Mouse (Mus musculus) heart, postnatal 4 days (tissue): ENCODE measurements around the gene Pik3ca. TPM values are rescaled to one million over a fixed set of nuclear protein-coding genes. Genes with fewer than 3 reads are reported as not detected.
A peak's percentile ranks its signal among the peaks of the same experiment; 100 is the strongest.

ENCODE experiments used
- DNase-seq: peaks from one replicate; pipeline ENCODE4 v3.0.0; 2021
- total RNA-seq, 2 experiments: library from RNA; stranded (reverse); gene quantifications; 2 replicates each; pipeline ENCODE4 v1.2.3; 2021

Pik3ca gene
- total RNA-seq, 2 experiments from 2014 or later, result 42.0 to 44.3 TPM

DNA sequence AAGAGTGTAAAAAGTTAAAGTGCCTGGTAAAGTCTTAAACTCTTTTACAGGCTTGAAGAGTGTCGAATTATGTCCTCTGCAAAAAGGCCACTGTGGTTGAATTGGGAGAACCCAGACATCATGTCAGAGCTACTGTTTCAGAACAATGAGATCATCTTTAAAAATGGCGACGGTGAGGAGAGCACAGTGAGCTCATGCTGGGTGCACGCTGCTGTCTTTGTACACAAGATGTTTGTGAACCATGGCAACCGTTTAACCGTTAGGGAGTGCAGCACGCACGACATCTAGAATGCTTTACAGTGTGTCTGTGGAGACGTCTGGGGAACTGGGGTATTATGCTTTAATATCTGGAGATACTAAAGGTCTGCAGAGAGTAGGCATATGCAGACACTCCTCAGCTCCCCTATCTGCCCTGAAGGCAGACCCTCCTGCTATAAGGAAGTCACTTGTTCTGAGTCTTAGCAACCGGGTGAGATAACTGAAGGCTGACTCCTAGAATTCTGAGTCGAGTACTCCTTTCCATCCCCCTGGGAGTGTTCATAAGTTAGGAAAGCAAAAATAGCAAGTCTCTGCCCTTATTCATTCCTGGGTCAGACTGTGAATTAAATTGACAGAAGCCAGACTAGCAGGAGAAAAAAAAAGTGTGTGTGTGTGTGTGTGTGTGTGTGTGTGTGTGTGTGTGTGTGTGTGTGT is 57.0 kb downstream of the Pik3ca start:
- peak; percentile 43 for DNase-seq

DNA sequence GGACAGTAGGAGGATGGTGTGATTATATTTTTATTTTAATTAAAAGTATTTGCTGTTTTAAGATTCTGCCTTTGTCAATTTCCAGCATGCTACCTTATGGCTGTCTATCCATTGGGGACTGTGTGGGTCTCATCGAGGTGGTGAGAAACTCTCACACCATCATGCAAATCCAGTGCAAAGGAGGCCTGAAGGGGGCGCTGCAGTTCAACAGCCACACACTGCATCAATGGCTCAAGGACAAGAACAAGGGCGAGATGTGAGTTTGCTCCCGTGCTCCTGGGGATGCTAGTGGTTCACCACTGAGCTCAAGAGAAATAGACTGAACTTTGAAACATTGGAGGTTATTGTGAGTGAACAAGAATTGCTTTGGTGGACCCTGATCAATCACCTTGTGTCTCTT is 62.3 kb downstream of the Pik3ca start:
- DNase-seq, result peak; percentile 58

DNA sequence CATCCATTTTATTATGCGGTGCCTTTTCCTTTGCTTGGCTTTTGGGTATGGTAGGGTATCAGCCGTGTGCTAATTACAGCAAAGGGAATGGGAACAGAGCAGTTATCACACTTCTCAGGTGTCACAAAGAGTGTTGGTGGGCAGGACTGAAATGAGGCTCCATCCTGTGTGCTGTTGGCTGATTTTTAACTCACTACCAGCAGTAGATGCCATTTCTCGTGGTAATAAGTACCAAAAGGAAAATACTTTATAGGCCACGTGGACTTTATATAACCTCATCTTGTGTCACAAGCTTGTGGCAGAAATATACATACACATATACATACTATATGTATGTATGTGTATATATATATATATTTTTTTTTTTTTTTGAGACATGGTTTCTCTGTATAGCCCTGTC is 69.8 kb downstream of the Pik3ca start:
- DNase-seq, result no peak

DNA sequence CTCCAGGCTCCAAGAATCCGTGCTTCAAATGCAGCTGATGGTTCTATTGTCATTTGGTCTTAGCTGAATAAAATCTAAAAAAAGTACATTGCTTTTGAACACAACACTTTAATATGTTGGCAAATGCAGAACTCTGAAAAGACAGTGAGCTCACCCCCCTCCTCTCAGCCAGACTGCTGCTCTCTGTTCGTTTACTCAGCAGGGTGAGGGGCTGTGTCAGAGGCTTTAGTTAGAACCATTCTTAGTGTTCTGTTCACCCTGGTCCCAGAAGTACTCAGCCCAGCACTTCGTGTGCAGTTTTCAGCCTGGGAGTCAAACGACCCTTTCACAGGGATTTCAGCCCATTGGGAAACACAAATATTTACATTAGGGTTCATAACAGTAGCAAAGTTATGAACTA is 70.9 kb downstream of the Pik3ca start:
- no peak for DNase-seq

DNA sequence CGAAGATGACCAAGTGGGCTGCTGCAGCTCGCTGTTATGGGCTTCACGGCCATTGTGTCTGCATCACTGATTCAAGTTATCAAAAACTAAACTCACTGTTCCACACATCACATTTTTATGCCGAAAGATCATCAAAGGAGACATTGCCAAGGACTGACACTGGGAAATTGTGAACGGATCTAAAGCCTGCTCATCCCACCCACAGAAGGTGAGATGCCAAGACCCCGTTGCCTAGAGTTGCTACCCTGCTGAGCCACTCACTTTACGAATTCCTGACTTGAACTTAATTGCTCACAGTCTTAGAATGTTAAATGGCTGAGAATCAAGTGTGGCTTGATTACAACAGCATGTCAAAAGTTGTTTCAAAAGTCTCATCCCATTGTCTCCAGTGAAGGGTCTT is 73.0 kb downstream of the Pik3ca start:
- DNase-seq, result no peak

DNA sequence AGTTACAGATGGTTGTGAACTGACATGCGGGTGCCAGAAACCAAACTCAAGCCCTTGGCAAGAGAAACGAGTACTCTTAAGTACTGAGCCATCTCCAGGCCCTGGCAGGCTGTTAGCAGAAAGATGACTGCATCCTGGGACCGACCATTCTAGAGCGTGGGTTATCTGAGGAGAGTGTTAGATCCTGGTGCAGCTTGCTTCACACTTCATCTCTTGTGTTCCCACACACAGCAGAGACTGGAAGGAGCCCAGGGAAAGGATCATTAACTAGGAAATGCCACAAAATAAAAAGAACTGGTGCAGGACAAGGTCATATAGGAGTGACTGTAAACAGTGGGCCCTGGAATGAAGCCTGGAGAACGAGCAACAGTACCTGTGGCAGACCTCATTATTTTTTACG is 73.6 kb downstream of the Pik3ca start:
- peak; percentile 12 for DNase-seq

DNA sequence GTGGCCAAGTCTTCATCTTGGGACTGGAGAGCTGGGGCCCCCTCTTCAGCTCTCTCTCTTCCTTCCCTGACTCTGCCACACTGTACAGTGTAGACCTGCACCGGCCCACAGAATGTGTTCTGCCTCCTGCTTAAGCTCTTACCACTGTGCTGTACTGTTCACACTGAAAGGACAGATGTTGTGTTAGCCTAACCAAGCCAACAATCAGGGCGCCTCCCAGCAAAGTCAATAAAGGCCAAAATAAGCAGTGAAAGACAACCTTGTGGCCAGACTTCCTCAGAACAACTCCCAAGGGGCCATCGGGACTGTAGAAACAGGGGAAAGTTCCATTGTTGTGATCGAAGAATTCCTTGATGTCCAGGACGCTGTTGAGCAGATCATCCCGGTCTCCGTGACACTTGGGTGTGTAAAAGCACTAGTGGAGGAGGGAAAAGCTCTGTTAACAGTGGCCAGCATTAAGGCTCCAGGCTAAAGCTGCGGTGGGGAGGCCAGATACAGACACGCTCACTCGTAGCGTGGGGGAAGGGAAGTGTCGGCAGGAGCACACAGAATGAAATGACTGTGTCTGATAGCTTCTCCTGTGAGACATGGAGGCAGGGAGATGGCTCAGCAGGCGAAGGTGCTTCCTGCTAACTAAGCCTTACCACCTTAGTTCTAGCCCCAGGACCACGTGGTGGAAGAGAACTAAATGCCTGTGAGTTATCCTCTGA is 74.9 kb downstream of the Pik3ca start:
- peak; percentile 51 for DNase-seq

DNA sequence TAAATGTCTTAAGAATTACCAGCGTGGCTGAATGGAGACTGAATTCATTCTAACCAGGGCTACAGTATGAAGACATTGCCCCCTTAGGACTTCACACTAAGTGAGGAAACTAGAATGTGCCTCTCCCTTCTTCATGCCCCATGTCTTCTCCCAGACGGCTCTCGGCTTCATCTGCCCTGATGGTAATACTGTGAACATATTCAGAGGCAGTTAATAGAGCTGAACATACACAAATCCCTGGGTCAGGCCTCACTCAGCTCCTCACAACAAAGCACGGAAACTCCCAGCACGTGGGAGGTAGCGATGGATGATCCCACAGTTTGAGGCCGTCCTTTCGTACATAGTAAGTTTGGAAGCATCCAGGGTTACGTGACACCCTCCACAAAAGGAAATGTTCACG is 75.7 kb downstream of the Pik3ca start:
- DNase-seq, result no peak

DNA sequence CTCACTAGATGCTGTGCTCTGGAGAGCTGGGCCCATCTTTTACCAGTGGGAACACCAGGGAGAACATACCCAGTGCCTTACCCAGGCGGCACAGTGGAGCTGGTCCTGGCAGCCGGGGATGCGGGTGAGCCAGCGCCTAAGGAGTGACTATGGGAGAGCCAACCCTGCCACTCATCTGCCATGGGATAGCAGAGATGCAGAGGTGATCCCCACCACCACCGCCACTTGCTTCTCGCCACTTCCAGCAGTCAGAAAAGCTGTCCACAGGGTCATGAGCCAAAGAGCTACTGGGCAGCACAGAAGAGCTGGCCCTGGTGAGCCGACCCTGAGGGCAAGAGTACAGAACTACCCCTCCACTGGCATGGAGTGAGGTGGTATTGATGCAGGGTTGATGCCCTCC is 82.5 kb downstream of the Pik3ca start:
- DNase-seq, result no peak

DNA sequence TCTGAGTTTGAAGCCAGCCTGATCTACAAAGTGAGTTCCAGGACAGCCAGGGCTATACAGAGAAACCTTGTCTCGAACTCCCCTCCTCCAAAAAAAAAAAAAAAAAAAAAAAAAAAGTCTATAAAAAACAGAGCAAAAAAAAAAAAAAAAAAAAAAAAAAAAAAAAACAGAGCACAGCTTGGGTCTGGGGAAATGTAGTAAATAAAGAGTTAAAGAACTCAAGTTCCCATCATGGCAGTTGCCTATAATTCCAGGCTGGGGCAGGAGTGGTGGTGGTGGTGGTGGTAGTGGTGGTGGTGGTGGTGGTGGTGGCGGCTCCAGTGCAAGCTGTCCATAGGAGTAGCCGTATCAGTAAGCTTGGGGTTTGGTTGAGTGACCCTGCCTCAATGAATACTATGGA is 85.6 kb downstream of the Pik3ca start:
- DNase-seq, result no peak

DNA sequence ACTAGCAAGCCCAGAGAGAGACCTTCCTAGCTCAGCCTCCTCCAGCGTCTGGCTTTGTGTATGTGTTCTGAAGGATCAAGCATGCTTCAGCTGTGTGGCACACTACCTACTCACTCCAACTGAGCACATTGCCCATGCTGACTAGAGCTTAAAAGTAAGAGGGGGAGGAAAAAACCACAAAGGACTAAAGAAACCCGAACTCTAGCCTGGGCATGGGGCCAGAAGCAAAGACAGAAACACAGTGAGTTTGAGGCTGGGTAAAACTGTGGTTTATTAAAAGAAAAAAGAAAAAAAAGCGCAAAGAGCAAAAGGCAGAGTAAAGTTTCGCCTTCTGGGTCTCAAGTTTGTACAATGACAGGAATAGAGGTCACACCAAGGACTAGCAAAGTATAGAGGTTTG is 89.1 kb downstream of the Pik3ca start:
- no peak for DNase-seq

DNA sequence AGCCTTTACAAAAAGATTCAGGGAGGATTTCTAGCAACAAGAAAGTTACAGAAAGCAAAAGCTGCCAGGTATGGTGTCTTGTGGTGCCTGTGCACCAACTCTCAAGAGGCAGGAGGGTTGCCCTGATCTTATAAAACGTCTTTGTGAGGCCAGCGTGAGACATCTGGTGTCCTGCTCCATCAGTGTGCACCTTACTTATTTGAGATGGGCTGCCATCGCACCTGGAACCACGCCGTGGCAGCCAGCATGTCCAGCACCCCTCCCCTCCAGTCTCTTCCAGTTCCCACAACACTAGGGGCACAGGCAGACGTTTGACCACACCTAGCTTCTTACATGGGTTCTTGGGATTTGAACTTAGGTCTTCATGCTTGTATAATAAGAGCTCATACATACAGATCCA is 90.7 kb downstream of the Pik3ca start:
- DNase-seq, result no peak

DNA sequence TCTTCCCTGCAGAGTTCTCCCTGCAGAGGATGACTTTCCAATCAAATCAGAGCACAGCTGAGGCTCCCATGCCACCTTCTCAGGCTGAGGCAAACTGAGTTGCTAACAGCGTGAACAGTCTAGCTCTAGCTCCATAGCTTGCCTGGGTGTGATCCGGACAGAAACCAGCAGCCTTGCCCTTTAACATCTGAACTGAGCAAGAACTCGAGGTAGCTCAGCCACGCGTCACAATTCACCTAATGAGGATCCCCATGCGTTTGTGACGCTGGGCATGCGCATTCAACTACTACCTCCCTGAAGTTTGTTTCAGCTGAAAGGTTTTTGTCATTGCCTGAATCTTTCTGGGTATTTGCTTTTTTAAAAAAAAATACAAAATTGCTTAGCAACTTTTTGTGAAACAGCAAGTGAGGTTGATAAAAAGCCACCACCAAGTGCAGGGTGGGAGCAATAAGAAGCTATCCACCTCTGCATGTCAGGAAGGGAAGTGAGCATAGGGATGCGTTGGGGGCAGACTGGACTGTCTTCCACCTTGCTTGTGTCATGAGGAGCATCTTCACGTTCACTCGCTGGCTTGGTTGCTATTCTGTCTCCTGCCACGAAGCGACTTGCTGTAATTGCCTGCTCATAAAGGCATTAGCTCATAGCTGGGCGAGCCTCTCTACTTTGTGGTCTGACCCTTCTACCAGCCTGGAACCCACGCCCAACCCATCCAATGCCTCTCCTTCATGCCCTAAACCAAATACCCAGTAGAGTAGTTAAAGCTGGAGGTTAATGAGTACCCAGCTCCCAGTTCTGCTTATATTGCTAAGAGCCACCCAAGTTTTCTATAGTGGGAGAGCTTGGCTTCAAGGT is 92.8 kb downstream of the Pik3ca start:
- no peak for DNase-seq

DNA sequence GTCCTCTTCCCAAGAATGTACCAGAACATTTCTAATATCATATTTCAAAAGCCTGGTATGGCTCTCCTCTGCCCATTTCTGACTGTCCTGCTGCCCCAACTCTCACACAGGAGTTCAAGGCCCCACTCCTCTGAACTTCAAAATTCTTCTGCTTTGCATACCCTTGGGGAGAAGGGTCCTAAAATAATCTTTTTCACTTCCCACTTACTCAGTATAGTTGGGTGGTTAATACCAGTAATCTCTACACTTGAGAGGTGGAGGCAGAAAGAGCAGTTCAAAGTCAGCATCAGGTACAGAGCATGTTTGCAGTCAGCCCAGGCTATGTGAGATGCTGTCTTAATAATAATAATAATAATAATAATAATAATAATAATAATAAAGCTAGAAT is 93.5 kb downstream of the Pik3ca start:
- DNase-seq, result no peak

DNA sequence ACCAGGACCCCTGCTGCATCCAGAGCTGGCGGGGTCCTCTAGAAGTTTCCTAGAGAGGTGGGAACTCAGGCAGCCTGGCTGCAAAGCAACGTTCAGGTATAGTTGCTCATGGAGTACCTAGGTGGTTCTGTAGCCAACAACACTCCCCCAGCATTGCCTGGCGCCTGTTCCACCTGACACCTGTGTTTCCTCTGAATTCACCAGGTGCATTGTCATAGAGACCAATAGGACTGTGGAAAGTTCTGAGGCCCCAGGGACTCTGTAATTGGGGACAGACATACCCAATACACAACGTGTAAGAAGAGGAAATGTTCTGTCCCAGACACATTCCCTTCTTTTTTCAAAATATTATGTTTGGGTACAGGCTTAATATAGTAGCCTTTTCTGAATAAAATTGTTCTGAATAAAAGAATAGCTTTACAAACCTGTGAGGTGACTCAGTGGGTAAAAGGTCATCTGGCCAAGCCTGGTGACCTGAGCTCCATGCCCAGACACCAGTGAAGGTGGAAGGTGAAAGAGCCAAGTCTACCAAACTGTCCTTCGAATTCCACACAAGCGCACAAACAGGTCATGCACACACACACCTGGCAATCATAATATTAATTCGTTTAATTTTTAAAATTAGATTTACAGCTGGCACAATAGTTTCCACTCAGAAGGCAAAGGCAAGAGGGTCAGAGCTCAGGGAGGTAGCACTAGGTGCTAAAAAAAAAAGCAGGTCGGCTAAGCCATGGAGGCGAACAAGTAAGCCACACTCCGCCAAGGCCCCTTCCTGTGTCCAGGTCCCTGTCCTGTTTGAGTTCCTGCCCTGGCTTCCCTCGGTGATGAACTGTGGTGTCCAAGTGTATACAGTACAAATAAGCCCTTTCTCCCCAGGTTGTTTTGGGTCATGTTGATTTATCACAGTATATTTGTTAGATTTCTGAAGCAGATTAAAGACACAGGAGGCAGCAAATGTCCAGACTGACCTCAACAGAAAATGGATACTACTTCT is 94.9 kb downstream of the Pik3ca start, which contains the start of gene Kcnmb3:
Gene Kcnmb3, minus strand, starts transcription at position 135 of the 994 bp plus-strand sequence.
- DNase-seq, result no peak

DNA sequence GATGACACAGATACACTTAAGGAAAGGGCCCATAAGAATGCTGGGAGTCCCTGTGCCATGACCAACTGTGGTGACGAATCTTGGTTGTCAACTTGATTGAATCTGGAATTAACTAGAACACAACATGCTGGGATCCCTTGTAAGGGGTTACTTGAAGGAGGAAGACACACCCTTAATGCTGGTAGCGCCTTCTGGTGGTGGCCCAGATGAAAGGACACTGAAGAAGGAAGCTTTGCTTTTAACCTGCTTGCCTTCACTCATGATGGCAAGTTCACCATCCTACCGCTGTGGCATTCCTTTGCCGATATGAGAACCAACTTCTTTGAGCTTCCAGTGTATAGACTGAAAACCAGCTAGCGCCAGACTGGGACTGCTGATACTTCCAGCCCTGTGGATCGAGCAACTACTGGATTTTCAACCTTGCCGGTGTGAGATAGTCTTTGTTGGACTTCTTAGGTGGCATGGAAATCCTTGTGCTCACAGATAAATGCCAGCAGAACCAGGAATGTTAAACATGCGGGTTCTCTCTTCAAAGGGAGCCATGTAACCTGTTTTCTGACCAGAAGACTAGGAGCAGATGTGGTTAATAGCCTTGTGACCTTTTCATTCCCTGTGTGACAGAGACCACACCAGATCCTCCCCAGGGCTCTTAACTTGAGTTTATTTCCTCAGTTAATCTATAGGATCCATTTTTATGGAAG is 97.1 kb downstream of the Pik3ca start:
- DNase-seq, result peak; percentile 18

DNA sequence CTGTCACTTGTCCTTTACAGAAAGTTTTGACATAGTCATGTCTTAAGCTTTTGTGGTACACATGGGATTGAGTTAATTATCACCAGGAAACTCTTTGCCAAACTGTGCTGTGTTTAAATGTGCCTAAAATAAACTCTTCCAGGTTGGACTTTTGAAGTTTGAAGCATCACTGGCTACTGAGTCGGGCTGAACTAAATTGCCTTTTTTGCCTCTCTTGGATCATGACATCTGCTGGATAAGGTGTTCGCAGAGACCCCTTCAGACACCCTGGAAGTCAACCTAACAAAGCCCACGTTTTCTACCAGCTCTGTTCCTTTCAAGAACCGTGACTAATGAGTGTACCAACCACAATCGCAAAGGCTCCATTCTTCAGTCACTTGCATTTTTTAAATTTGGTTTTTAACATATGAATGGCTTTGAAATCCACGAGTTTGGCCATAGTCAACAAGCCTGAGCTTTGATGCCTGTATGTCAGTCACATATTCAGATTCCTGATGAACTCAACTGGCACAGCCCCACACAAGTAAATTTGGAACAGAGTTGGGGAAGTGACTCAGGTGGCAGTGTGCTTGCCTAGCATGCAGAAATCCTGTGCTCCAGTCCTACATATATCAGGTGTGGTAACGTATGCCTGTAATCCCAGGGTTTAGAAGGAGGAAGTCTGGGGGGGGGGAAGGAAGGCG is 97.8 kb downstream of the Pik3ca start:
- DNase-seq, result no peak

DNA sequence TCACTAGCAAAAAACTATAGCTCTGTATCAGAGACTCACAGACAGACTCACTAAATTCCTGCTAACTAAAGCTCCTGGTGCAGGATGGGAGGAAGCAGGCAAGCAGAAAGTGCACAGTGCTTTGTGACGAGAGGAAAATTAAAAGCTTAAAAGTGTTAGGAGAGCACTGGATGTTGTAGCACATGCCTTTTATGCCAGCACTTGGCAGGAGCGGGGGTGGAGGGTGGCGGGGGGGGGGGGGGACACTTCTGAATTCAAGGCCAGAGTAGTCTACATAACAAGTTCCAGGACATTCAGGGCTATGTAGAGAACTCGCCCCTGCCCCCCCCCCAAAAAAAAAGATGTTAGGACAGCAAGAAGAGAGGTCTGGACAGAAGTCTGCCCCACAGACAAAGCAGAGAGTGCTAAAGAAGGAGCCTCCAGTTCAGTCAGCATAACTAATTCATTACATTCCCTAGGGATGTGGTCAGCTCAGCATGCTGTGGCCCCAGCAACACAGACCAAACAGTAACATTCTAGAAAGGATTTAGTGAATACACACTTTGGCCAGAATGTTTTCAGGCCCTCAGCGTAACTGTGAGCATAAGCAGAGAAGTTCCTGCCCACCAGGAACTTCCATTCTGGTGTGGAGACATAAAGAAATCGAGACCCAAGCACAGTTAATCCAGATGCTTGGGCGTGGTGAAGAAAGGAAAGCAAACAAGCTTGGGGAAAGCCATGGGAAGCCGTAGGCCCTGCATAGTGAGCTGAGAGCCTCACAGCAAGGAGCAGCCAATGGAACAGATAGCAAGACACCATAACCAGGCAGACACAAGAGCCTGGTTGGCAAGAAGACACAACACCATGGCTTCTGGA is 98.6 kb downstream of the Pik3ca start:
- DNase-seq, result no peak

DNA sequence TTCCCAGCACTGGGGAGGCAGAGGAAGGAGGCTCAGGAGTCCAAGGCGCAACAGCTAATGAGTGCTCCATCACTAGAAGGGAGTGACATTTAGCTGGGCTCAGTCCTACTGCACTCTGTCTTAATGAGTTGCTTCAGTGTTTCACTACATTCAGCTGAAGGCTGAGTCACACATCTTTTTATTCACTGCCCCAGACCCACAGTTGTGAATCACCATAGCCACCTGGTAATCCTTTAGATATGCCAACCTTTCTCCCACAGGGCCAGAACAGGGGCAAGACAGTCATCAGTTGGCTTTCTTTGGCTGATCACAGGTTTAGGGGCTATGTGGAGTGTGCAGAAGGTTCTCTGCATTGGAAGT is 99.2 kb downstream of the Pik3ca start:
- DNase-seq, result no peak

DNA sequence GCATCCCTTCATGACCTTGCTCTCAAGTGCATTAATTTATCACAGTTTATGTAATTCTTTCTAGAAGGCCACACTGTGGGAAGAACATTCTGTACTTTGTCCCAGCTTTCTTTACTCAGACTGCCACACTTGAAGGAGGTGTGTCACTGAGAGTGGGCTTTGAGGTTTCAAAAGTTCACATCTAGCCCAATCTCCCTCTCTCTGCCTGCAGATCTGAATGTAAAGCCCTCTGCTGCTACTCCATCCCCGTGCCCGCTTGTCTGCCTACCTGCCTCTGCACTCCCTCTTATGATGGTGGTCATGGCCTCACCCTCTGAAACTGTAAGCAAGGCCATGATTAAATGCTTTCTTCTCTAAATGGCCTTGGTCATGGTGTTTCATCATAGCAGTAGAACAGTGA is 102.9 kb downstream of the Pik3ca start:
- no peak for DNase-seq
